Mouse (Mus musculus) frontal cortex, postnatal 14 days (tissue): ENCODE measurements around the gene H1f0.

Experiments used
- DNase-seq, 2 experiments: peaks; one replicate each; pipeline ENCODE4 v3.0.0; 2022; ENCODE audit warnings: low spot score in 2 of 2

The H1f0 gene

DNA sequence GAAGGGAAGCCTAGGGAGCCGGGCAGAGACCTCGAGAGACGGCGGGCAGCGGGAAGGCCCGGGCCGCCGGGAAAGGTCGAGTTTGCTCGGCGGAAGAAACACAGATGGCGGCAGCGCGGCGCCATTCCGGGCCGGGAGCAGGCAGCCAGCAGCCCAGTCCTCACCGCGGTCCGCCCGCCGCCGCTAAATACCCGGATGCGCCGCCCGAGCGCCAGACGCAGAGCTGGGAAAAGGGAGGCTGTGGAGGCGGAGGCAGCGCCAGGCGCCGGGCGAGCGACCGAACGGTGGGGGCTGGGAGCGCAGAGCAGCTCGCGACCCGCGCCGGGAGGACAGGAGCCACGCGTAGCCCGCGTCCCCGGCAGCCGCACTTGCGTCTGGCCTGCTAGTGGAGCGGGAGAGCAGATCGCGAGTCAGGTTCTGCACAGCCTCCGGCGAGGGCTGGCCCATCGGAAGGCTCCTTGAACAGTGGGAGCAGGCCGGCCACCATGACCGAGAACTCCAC lies at the start of gene H1f0:
H1f0 (plus strand) TSS at position 214 of the 502 bp plus-strand sequence.
- DNase-seq = peak; percentile 84 to 90

DNA sequence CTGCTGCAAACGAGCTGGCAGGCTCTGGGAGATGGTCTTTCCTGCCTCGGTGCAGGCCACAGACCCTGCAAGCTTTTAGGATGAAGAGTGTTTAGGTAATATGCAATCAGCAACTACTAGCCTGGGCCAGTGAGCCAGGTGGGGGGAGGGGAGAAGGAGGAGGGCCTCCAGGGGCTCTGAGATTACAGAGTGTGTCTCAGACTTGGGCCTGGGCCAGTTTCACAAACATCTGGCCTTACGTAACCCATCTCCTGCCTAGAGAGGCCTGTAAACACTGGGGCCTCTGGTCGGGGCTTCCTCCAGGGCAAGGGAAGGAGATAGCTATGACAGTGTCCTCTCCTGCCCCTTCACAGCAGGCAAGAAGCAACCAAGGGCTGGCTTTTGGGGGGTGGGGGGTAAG lies 49.4 kb upstream of the H1f0 start:
- DNase-seq = no peak

DNA sequence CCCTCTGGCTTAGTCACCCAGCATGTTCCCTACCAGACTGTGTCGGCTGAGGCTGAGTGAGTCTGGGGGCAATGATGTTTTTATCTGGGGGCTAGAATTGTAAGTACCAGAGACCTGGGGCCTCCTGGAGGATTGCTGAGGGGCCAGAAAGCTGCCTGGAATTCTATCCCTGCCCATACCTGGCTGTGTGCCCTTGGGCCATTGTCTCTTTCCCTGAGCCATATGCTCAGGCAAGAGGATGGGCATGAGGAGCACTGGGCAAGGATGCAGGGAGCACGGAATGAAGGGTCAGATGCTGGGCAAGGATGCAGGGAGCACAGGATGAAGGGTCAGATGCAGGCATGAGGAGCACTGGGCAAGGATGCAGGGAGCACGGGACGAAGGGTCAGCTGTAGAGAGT lies 48.2 kb upstream of the H1f0 start:
- DNase-seq = no peak

DNA sequence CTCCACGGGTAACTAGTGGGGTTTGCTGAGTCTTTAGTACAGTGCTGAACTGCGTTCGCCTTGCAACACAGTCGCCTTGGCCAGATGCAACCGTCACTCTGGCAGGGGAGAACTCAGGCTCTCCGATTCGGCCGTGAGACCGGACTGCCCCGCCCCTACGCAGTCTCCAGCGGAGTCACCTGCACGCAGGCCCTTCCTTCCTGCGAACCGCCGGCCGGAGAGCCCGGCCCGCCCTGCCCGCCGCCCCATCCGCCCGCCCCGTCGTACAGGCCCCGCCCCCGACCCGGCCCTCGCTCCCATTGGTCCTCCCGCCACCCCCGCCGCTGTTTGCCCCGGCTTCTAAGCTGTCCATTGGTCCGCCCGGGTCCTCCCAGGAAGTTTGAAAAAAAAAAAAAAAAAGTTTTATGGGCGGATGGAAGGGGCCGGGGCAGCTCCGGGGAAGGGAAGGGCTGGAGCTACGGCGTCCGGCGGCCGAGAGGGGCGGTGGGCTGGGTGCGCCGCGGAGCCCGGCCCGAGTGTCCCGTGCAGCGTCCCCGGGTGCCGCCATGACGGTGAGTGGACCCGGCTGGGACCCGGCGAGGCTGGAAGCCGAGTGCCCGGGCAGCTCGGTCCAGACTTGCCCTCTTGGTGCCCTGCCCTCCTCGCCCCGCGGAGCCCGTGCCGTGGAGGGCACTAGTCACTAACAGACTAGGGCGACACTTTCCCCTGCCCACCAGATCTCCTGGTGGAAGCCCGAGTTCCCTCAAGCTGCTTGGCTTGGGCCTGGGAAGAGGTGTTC lies 45.4 kb upstream of the H1f0 start:
- peak in 1 of 2 experiments; percentile 27 for DNase-seq

DNA sequence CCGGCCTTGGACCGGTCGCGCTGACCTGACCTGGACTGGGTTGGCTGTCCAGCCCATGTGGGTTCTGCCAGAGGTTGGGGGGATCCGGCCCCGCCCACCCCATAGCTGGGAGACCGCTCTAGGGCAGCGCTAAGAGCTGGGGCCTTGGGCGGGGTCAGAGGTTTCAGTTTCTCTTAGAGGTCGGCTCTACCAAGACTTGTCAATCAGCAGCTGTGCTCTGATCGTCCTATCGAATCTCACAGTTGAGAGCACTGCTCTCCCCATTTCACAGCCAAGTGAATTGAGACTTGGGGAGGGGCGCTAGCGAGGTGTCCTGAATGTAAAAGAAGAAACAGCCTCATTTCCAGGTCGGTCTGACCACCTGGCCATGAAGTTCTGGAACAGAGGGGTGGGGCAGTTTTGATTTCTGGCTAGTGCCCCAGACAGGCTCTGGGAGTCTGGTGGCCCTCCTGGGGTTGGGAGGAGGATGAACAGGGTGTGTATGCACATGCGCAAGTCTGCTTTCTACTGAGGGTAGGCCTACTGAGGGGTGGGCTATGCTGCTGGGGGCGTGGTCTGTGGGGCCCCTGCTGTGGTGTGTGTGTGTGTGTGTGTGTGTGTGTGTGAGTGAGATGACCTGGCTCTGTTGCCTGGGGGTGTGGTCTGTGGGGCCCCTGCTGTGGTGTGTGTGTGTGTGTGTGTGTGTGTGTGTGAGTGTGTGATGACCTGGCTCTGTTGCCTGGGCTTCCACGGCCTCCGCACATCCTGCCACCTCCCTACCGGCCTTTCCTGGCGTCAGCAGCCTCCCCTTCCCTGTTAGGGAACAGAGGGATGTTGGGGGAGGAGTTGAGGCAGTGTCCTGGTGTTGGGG lies 44.6 kb upstream of the H1f0 start:
- DNase-seq = no peak

DNA sequence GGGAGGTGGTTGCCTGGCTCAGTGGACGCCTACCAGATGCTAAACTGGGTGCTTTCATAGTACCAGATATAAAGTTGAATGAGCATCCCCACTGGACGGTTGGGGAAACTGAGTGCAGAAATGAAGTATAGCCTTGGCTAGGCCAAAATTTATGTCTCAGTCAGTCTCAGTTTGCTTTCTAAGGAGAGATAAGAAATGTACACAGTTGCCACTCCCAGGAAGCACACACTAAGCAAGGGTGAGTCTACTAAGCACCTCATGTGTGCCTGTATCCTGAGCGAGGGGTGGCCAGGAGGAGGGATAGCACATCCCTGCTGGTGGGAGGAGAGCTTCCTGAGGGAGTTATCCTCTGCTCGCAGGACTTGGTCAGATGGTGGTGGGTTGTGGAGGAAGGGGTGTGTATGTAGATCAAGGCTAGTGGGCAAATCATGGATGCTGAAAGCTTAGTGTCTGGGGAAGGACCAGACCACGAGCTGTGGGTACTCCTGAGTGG lies 43.9 kb upstream of the H1f0 start:
- no peak for DNase-seq

DNA sequence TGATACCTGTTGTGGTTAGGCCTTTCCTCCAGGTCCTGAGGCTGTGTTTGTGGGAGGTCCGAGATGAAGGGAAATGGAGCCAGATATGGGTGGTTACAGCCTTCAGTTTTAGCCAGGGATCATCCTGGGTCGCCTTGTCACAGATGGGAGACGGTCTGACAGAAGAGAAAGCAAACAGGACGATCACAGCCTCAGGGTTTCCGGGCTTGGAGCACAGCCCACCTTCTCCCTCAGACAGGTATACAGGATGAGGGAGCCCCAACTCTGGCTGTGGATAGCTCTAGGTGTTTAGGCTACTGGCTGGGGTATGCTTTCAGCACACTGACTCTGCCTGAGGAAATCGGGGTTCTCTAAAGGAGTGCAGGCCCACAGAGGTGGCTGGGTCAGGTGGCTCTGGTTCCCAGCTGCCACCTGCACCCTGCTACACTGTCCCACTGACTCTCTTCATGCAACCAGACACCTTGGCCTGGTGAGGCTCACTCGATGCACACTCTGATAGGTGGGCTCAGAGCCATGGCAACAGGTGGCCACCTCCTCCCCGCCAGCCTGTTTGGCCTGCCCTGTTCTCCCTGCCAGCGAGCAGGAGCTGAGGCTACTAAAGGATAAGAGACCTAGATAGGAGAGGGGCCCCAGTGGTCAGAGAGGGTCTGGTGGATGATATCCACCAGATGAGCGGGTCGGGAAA lies 41.6 kb upstream of the H1f0 start:
- no peak for DNase-seq

DNA sequence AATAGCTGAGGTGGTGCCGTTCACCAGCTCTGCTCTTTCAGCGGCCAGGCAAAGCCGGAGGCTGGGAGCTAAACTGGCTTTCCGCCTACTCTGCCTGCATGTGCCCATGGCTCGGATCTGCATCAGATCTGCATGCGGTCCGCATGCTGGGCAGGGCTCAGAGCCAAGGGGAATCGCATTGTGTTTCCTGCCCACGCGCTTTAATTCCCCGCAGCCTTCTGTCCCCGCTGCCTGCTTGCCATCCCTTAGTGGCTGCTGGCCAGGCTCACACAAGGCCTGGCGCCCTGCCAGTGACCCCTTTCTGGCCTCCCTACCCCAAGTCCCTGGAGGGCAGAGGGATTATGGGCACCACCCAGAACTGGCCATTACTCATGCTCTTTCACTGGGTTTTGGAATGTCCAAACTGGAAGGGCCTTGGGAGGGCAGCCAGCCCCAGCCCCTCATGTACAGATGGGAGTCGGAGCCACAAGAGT lies 39.7 kb upstream of the H1f0 start:
- peak; percentile 70 to 80 for DNase-seq

DNA sequence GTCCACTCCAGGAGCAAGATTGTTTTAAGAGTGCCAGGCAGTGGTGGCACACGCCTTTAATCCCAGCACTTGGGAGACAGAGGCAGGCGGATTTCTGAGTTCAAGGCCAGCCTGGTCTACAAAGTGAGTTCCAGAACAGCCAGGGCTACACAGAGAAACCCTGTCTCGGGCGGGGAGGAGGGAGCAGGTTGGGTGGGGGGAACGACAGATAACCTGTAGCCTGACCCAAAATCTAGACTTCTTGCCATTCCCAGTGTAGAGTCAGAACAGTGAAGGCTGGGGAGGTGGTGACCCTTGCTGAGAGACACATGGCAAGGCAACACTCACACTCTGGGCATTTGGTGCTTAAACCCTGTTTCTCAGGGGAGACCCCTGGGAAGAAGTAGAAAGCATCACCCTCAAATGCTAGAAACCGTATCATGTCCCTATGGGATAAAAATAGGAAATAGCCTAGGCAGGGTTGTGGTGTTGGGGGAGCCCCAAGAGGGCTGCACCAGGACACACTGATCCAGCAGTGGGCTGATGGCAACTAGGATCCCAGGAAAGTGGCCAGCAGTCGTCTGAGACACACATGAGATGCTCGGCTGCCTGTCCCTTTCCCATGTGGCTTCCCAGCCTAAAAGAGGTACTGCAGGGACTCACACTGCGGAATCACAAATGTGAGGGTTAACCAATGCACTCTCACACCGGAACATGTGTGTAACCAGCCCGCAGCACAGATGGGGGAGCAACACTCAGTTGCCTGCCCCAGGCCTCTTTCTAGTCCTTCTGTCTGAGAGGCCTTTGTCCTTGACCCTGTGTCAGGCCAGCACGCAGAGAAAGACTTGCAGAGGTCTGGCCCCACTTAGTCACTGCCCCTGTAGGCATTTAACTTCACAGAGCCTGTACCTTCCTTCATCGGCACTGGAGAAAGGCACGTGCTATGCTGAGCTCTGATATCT lies 38.8 kb upstream of the H1f0 start:
- no peak for DNase-seq

DNA sequence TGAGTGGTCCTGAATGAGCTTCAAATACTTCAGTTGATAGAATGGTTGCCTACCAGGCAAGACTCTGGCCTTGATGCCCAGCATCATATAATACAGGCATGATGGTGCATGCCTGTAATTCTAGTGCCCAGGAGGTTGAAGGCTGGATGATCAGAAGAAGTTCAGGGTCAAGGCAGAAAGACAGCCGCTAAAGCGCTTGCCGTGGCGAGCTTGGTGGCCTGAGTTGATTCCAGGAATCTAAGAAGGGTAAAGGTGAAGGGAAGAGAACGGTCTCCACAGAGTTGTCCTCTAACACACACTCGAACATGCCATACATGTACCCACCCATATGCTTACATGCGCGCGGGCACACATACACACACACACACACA lies 38.2 kb upstream of the H1f0 start:
- DNase-seq = no peak

DNA sequence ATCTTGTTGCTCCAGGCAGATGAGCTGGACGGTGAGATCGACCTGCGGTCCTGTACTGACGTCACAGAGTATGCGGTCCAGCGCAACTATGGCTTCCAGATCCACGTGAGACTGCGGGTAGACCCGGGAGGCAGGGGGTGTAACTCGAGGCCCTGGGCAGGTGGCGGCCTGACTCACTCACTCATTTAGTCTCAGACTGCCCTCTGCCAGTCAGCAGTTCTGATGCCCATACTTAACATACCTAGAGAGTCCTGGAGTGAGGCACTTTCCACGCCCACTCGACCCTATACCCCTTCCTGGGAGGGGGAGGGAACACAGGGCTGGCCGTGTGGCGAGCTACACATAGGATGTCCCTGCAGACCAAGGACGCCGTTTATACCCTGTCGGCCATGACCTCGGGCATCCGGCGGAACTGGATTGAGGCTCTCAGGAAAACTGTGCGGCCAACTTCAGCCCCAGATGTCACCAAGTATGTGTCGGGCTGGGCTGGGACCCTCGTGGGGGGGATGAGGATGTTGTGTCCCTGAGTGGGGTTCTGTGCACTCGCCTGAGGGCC lies 37.2 kb upstream of the H1f0 start:
- no peak for DNase-seq

DNA sequence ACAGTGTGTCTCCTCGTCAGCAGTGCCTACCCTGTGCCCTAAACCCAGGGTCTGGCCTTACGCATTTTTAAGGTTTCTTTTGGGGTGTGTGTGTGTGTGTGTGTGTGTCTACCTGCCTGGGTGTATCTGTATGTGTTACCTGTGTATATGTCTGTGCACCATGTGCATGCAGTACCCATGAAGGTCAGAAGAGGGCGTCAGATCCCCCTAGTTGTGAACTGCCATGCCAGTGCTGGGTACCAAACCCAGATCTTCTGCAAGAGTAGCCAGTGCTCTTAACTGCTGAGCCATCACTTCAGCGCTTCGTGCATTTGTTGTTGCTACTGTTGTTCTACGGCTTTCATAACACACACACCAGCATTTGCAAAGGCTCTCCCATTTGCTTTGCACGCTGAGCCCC lies 36.0 kb upstream of the H1f0 start:
- DNase-seq = no peak

DNA sequence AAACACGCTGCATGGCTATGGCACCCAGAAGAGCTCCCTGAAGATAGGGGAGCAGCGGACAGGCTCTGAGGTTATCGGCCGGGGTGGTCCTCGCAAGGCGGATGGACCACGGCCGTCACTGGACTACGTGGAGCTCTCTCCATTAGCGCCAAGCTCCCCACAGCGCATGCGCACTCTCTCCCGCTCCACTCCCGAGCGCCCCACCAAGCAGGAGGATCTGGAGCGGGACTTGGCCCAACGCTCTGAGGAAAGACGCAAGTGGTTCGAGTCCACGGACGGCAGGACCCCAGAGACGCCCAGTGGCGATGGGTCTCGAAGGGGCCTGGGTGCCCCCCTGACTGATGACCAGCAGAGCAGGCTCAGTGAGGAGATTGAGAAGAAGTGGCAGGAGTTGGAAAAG lies 35.3 kb upstream of the H1f0 start:
- no peak for DNase-seq

DNA sequence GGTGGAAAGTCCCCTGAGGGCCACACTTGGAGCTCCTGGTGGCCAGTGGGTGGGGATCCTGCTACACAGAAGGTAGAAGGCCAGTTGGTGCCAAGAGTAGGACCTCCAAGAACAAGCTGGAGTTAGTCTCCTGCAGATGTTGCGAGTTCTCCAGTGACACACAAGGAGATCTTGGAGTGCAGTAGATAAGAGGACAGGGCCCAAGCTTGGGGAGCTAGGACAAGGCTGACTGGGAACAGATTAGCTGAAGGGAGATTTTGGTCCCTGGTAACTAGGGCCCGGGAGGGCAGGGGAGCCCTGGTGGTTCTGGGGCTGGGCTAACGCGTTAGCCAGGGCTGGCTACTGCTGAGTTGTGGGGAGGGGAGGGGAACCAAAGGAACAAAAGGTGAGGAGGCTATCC lies 32.3 kb upstream of the H1f0 start:
- no peak for DNase-seq

DNA sequence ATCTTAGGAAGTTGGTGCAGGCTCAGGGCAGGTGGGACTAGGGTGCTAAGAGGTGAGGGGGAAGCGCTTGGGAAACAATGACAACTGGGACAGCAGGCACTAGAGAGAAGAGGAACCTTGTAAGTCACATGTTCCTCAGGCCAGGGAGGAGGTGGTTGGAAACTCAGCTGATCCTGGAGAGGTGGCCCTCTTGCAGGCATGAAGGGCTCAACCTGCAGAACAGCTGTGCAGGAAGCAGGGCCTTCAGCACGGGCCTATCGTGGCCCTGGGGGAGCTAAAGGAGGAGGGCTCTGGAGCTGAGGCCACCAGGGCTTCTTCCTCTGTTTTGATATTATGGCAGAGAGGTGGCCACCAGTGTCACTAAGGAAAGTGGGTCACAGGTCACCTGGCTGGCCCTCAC lies 31.6 kb upstream of the H1f0 start:
- no peak for DNase-seq

DNA sequence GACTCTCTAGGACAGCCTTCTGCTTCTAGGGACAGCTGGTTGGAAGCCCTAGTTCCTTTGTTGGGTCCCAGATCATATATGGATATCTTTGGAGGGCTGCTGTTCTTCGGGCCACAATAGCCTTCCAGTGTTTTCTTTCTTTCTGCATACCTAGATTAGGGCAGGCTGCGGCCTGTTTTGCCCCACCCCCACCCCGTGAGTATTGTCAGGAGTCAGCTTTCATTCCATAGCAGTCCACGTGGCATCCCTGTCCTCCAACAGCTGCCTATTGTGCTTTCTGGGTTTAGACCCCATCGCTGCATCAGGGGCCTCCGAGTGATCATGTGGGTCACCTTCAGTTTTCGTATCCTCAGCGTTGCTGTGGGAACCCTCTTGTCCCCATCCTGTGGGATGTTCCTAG lies 29.9 kb upstream of the H1f0 start:
- no peak for DNase-seq

DNA sequence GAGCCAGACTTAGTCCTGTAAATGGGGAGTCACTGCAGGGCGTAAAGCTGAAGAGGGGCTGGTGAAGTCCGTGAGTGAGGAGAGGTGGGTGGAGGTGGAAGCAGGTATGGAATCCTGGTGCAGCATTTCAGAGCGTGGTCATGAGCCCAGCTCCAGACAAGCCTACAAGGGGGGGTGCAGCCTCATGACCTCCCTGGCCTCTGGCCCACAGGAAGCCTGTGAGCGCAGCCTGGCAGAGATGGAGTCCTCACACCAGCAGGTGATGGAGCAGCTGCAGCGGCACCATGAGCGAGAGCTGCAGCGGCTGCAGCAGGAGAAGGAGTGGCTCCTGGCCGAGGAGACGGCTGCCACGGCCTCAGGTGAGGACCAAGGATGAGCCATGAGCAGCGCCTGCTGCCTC lies 28.7 kb upstream of the H1f0 start:
- no peak for DNase-seq

DNA sequence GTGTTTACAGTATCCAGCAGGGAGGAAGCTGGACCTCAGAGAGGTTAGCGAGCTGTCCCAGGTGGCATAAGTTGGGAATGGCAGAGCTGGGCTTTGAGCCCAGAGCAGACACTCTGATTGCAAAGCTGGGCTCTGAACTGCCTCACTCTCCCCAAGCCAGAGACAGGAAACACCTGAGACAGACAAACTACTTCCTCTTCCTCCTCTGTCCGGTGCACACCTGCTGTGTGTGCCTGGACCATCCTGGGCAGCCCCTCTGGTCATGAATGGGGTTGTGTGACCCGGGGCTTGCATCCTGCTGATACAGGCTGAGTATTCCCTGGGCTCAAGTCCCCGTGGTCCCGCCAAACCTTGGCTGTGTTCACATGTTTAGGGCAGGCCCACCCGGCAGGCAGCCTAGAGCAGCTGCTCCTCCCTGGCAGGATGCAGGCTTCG lies 27.9 kb upstream of the H1f0 start:
- DNase-seq = no peak

DNA sequence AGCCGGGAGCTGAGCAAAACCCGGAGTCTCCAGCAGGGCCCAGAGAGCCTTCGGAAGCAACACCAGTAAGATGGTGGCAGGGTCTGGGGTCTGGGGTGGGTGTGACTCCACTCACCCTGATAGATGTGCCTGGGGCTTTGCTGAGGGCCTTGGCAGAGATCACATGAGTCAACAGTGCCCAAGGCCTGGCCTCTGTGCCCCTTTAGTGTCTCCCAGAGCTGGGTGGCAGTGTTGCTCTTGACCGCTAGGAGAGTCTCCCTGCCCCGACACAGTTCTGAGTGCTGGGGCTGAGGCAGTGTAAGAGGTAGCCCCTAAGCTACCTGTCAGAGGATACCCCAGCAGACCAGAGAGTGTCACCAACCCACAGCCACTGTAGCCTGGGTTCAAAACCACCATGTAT lies 26.7 kb upstream of the H1f0 start:
- no peak for DNase-seq

DNA sequence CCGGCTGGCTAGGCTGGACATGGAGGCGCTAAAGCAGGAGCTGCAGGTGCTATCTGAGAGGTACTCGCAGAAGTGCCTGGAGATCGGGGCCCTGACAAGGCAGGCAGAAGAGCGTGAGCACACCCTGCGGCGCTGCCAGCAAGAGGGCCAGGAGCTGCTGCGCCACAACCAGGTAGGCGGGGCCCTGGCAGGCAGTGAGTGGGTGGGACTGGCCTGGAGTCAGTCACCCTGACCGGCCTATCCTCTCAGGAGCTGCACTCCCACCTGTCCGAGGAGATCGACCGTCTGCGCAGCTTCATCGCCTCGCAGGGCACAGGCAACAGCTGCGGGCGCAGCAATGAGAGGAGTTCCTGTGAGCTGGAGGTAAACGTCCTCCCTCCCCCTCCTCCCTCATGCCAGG lies 26.2 kb upstream of the H1f0 start:
- DNase-seq = no peak

DNA sequence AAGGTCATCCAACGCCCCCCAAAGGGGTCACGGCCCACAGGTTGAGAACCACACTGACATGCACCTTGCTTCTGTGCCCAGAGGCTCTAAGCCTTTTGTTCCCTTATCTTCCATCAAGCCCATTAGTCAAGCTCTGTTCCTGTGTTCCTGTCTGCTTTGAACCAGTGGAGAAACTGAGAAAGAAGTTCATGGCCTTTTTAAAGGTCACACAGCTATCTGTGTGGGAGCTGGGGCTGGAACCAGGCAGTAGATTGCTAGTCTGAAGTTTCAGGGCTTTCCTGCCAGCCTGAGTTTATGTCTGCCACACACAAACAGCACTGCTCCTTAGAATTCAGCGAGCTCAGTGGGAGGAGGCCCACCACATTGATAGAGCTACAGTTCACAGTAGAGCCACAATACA lies 25.2 kb upstream of the H1f0 start:
- DNase-seq = no peak
